Mouse (Mus musculus): ENCODE results near the gene Acot11. TPM values are rescaled to one million over a fixed set of nuclear protein-coding genes. Genes with fewer than 3 reads are reported as not detected.

Acot11 gene
- polyA plus RNA-seq, 1 experiment, result not detected

GRCm38 (mm10) chr4:106730814-106731213, 74.0 kb downstream of the Acot11 start, which contains the start of gene Mroh7:
TSS of gene Mroh7 (minus strand) at chr4:106730925.
- H3K27ac ChIP-seq (ENCODE audit: insufficient read depth, low read depth, low read length), result no peak within 1 kb of the TSS
- H3K4me1 ChIP-seq (ENCODE audit: control insufficient read depth, insufficient read depth, low read length), result no peaks in the 10 kb centered on the region
- TF ChIP-seq CTCF (IDR thresholded peaks at IDR 0.05; ENCODE audit: insufficient read depth, low read depth, low read length) (no peak), POLR2A (IDR thresholded peaks at IDR 0.05; ENCODE audit: insufficient read depth, low read depth, low read length) (no peak)
- no peak within 1 kb of the TSS for H3K4me3 ChIP-seq (ENCODE audit: insufficient read depth, low read depth, low read length)
- WGBS, result 71% methylated on average over 7 of the region's 7 CpGs

DNA sequence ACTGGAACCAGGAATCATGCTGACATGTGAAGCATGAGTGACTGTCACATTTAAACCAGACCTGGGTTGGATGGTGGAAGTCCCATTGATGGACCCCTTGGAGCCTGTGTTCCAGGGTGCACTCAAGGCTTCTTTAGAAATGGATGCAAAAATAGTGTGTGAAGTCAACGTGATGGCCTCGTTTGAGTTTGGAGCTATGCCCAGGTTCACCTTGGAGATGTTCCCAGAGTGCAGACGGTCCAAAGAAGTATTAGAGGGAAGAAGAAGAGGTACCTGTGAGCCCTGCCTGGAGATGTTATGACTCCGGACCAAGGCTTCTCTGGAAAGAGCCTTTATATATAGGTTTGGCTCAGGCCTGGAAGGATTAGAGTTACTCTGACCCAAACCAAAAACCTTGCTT, 84.2 kb downstream of the Acot11 start:
- H3K27ac ChIP-seq (ENCODE audit: insufficient read depth, low read depth, low read length), result no peak overlapping the region
- H3K4me1 ChIP-seq (ENCODE audit: control insufficient read depth, insufficient read depth, low read length), result no peaks in the 10 kb centered on the region
- TF ChIP-seq CTCF (IDR thresholded peaks at IDR 0.05; ENCODE audit: insufficient read depth, low read depth, low read length) (no peak), POLR2A (IDR thresholded peaks at IDR 0.05; ENCODE audit: insufficient read depth, low read depth, low read length) (no peak)
- no peak overlapping the region for H3K4me3 ChIP-seq (ENCODE audit: insufficient read depth, low read depth, low read length)
- WGBS, result 62% methylated on average over 4 of the region's 4 CpGs

GRCm38 (mm10) chr4:106713622-106714021, 91.2 kb downstream of the Acot11 start:
- no peak overlapping the region for H3K27ac ChIP-seq (ENCODE audit: insufficient read depth, low read depth, low read length)
- WGBS, result 92% methylated on average over 6 of the region's 6 CpGs
- TF ChIP-seq CTCF (IDR thresholded peaks at IDR 0.05; ENCODE audit: insufficient read depth, low read depth, low read length) (no peak), POLR2A (IDR thresholded peaks at IDR 0.05; ENCODE audit: insufficient read depth, low read depth, low read length) (no peak)

GRCm38 (mm10) chr4:106708408-106708807, 96.4 kb downstream of the Acot11 start:
- no peak overlapping the region for H3K4me3 ChIP-seq (ENCODE audit: insufficient read depth, low read depth, low read length)
- WGBS, result 0% methylated on average over 8 of the region's 8 CpGs
- TF ChIP-seq POLR2A (IDR thresholded peaks at IDR 0.05; ENCODE audit: insufficient read depth, low read depth, low read length), result no peak
- TF ChIP-seq CTCF (IDR thresholded peaks at IDR 0.05; ENCODE audit: insufficient read depth, low read depth, low read length), result peak; percentile 85
- H3K27ac ChIP-seq (ENCODE audit: insufficient read depth, low read depth, low read length), result no peak overlapping the region
- peaks cover 22% of the 10 kb centered on the region for H3K4me1 ChIP-seq (ENCODE audit: control insufficient read depth, insufficient read depth, low read length)

More at GRCm38 (mm10) chr4:106713622-106714021, 91.2 kb downstream of the Acot11 start:
- Histone ChIP-seq H3K4me3 (ENCODE audit: insufficient read depth, low read depth, low read length) (no peak overlapping the region), H3K4me1 (ENCODE audit: control insufficient read depth, insufficient read depth, low read length) (no peaks in the 10 kb centered on the region)

GRCm38 (mm10) chr4:106707957-106708356, 96.8 kb downstream of the Acot11 start:
- Histone ChIP-seq H3K4me1 (ENCODE audit: control insufficient read depth, insufficient read depth, low read length) (peaks cover 25% of the 10 kb centered on the region), H3K27ac (ENCODE audit: insufficient read depth, low read depth, low read length) (no peak overlapping the region), H3K4me3 (ENCODE audit: insufficient read depth, low read depth, low read length) (no peak overlapping the region)
- TF ChIP-seq CTCF (IDR thresholded peaks at IDR 0.05; ENCODE audit: insufficient read depth, low read depth, low read length) (no peak), POLR2A (IDR thresholded peaks at IDR 0.05; ENCODE audit: insufficient read depth, low read depth, low read length) (no peak)
- WGBS, result 45% methylated on average over 5 of the region's 5 CpGs

- no peak for TF ChIP-seq POLR2A (IDR thresholded peaks at IDR 0.05; ENCODE audit: insufficient read depth, low read depth, low read length)
- TF ChIP-seq CTCF (IDR thresholded peaks at IDR 0.05; ENCODE audit: insufficient read depth, low read depth, low read length), result no peak
- WGBS, result 29% methylated on average over 8 of the region's 8 CpGs
- Histone ChIP-seq H3K27ac (ENCODE audit: insufficient read depth, low read depth, low read length) (peak overlapping the region; percentile 61), H3K4me3 (ENCODE audit: insufficient read depth, low read depth, low read length) (no peak overlapping the region), H3K4me1 (ENCODE audit: control insufficient read depth, insufficient read depth, low read length) (peaks cover 37% of the 10 kb centered on the region)
Observed at GRCm38 (mm10) chr4:106705096-106705665, 99.6 kb downstream of the Acot11 start.

- 18% methylated on average over 11 of the region's 11 CpGs for WGBS
- TF ChIP-seq CTCF (IDR thresholded peaks at IDR 0.05; ENCODE audit: insufficient read depth, low read depth, low read length) (no peak), POLR2A (IDR thresholded peaks at IDR 0.05; ENCODE audit: insufficient read depth, low read depth, low read length) (peak; percentile 31; the same call in 1 of the 2 replicates)
Observed at GRCm38 (mm10) chr4:106704416-106704815, 100.4 kb downstream of the Acot11 start.

GRCm38 (mm10) chr4:106703956-106704355, 100.8 kb downstream of the Acot11 start:
- Histone ChIP-seq H3K4me1 (ENCODE audit: control insufficient read depth, insufficient read depth, low read length) (peaks cover 46% of the 10 kb centered on the region), H3K27ac (ENCODE audit: insufficient read depth, low read depth, low read length) (peak overlapping the region; percentile 61), H3K4me3 (ENCODE audit: insufficient read depth, low read depth, low read length) (no peak overlapping the region)
- no peak for TF ChIP-seq CTCF (IDR thresholded peaks at IDR 0.05; ENCODE audit: insufficient read depth, low read depth, low read length)
- no peak for TF ChIP-seq POLR2A (IDR thresholded peaks at IDR 0.05; ENCODE audit: insufficient read depth, low read depth, low read length)
- 42% methylated on average over 10 of the region's 10 CpGs for WGBS

More at GRCm38 (mm10) chr4:106704416-106704815, 100.4 kb downstream of the Acot11 start:
- Histone ChIP-seq H3K27ac (ENCODE audit: insufficient read depth, low read depth, low read length) (peak overlapping the region; percentile 61), H3K4me3 (ENCODE audit: insufficient read depth, low read depth, low read length) (no peak overlapping the region), H3K4me1 (ENCODE audit: control insufficient read depth, insufficient read depth, low read length) (peaks cover 45% of the 10 kb centered on the region)

- 19% methylated on average over 4 of the region's 4 CpGs for WGBS
- peaks cover 50% of the 10 kb centered on the region for H3K4me1 ChIP-seq (ENCODE audit: control insufficient read depth, insufficient read depth, low read length)
- peak overlapping the region; percentile 16 for H3K27ac ChIP-seq (ENCODE audit: insufficient read depth, low read depth, low read length)
- no peak overlapping the region for H3K4me3 ChIP-seq (ENCODE audit: insufficient read depth, low read depth, low read length)
- TF ChIP-seq POLR2A (IDR thresholded peaks at IDR 0.05; ENCODE audit: insufficient read depth, low read depth, low read length) (no peak), CTCF (IDR thresholded peaks at IDR 0.05; ENCODE audit: insufficient read depth, low read depth, low read length) (no peak)
Observed at GRCm38 (mm10) chr4:106700798-106701197, 104.0 kb downstream of the Acot11 start.
